Mouse (Mus musculus): ENCODE measurements at regions not wholly inside any gene's neighbourhood (a gene's known extent, or its start where the extent isn't known, plus 50 kb on each side); places are given as distances from the start of the nearest gene placed in this dataset.

DNA sequence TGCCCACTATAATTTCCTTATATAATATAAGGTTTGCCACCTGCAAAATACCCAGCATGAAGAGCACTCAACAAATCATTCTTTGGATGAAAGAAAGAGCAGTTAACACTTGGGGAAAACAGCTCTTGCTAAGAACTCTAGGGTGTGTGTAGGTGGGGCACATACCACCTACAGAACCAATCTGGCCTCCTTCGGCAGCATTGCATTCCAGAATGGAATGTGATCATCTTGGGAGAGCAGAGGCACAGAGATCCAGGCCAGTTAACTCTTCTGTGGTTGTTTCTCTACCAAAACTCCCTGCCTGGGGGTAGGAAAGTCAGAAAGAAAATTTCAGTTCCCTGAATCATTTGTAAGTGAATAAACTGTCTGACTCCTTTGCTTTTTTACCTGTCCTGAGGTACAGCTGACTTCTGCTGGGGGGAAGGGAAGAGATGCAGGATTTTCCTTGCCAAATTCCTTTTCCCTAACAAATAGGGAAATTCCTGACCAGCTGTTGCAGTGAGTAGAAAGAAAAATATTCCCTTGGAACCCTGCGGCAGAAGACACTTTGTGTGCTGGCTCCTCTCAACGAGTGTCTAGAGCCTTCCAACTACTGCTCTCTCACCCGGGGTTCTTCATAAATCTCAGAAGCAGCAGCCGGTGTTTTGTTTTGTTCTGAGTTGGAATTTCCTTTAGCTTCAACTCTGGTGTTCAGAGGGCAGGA, 112.8 kb upstream of the Frmd6 start:
- DNase-seq (ENCODE audit: low read depth, low spot score): peak; percentile 85

DNA sequence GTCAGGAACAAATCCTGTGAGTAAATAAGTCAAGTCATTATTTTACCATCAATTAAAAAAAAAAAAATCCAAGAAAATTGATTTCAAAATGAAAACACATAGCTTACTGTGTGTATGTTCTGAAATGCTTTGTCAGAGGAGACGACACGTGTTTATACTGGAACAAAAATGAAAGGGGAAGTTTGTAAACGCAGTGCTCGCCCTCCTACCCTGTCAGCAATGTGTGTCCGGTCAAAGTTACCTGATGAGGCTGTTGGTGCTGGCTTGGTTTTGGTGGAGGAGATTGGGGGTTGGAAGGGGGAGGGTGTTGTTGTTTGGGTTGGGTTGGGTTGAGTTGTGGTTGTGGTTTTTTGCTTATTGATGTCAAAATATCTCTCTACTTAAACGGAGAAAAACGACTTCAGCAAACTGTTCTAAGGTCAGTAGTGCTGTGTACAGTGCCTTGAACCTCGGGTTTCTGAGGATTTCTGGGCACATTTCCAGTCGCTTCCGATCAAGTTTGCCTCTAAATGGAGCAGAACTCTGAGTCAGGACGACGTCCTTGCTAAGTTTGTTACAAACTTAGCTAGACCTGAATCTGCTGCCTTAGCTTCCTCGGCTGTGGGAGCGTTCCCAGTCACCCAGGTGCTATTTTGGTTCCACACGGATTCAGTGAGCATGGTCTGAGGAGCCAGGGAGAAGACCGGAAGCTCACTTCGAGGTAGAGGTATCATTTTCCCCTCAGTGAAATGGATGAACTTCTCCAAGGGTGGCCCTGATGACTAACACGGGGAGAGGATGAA, 111.6 kb upstream of the Frmd6 start:
- DNase-seq (ENCODE audit: low read depth, low spot score): no peak

DNA sequence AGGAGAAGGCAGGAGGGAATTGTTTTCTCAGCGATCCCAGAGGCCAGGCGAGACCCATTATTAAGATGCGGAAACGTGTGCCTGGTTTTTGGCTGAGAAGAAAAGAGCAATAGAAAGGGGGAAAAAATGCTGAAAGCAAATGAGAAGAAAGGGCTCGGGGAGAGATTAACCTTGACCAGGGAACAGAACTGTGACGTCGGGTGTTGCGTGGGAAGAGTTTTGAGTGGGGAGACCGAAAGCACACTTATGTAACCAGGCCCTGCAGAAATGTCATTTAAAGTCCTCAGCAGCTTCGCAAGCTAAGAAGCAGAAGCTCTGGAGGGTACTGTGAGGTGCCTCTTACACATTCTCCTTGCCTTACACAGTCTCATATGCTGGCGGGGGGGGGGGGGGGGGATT, 111.0 kb upstream of the Frmd6 start:
- DNase-seq (ENCODE audit: low read depth, low spot score): no peak

DNA sequence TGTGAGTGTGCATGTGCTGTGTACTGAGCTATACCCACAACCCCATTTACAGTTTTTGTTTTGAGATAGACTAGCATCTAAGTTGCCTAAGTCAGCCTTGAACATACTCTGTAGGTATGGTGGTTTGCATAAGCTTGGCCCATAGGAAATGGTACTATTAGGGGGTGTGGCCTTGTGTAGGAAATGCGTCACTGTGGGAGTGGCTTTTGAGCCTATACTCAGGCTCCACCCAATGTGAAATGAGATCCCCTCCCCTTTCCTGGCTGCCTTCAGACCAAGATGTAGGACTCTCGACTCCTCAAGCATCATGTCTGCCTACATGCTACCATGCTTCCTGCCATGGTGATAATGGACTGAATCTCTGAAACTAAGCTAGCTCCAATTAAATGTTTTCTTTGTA, 109.5 kb upstream of the Frmd6 start:
- DNase-seq (ENCODE audit: low read depth, low spot score): peak; percentile 57

DNA sequence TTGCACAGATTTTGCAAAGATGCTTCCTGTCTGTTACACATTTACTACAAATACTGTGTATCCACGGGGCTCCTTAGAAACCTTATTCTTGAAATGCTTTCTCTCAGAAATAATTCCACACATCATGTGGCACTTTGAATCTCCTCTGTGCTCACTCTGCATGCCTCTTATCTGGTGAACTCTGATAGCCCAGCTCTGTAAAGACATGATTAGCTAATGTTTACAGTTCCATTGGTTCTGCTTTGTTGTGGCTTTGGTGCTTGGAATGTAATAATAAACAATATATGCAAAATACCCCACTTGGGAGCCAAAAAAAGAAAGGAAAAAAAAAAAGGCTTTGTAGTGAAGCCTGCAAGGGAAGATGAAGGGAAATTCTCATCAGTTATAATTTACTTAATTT, 106.7 kb upstream of the Frmd6 start:
- DNase-seq (ENCODE audit: low read depth, low spot score): no peak

DNA sequence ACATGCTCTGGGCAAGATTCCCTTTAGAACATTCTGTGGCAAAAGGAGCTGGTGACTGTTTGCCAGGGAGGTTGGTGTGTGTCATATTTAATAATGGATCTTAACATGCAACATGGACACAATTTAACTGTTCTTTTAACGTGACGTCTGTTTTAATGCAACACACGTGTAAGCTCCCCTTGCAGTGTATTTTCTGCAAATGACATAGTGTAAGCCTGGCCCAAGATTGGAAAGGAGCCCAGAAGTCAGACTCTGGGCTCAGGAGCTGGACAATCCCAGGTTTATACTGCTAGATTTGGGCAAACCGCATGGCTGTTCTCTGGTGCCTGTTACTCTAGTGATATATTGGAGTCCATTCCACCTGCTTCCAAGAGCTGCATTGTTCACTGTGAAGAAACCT, 106.1 kb upstream of the Frmd6 start:
- DNase-seq (ENCODE audit: low read depth, low spot score): no peak

DNA sequence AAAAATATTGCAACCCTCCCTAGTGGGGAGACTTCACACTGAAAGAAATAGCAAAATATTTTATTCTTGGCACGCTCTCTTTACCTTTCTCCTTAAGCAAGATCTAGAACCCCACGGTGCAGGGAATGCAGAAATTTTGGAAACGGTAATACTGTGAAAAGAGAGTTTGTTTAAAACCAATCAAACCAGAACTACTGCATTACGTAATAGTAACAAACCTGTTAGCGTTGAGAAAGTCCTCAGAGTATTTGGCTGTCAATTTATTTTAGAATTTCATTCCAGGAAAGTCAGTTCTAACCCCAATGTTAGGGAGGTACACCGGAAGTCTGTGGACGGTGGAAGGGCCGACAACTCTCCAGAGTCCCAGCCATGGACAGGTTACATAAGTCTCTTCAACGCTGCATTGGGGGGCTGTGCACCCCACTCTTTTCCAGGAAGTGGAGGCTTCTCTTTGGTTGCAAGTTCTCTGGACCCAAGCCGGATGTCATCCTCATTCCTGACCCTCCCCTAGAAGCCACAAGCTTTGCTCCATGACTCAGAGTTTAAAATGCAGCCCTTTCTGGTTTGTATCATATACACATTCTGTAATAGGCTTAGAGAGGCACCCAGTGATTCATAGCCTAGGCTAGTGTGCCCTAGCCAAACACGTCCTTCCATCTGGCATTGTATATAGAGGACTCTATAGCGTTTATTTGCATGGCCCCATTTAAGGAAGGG, 105.0 kb upstream of the Frmd6 start:
- DNase-seq (ENCODE audit: low read depth, low spot score): no peak

DNA sequence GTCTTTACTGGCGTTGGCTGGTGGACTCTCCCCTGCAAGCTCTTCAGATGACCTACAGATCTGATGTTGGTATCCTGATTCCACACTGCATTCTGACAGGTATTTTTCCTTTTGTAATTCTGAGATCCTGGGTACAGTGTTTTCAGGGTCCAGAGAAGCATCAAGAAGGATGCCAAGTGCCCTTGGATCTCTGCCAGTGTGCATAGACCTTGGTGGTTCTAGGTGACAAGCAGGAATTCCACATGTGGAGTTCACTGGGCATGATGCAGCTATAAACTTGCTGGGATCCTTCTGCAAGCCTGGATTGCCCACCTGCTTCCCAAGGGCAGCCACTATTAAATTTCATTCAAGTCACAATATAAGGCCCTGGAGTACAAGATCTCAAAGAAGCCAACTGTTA, 100.0 kb upstream of the Frmd6 start:
- DNase-seq (ENCODE audit: low read depth, low spot score): no peak

DNA sequence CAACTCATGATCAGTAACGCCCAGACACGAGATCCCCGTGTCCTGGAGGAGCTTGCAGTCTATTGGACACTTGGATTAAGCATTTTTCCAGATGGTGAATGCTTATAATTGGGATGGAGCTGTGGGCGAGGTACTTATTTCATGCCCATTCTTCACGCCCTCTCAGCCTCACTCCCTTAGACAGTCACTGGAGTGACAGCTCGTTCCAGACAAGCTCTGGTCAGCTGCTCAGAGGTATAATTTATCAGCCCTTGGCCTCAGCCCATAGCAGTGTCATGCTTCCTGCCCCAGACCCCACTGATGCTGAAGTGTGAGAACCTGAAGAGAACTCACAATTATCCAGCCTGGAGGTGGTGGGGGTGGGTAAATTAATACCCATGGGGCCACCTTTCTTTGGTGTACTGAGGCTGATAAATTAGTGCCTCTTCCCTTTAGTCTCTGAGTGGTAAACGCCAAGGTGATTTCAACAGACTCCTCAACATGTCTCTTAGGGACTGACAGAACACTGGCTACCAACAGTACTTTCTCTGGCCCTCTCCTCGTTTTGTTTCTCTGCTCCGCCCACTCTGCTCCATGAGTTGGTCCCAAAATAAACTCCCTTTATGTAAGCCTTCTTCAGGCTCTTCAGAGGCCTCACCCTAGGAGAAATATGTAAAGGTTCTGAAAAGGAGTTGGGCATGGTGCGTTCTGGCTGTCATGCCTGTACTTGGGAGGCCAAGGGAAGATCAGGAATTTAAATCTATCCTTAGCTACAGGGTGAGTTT, 97.6 kb upstream of the Frmd6 start:
- DNase-seq (ENCODE audit: low read depth, low spot score): no peak

DNA sequence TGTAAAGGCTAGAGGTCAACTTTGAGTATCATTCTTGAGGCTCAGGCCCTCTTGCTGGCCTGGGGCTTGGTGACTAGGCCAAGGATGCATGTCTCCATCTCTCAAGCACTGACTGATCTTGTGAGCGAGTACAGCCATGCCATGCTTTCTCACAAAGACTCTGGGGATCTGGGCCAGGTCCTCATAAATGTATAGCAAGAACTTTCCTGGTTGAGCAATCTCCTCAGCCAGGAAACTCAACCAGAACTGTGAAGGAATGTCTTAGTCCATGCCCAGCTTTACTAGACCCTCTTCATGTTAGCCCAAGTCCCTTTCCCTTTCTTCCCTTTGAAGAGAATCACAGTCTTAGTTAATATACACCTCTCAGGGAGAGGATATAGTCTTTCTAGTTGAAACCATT, 96.9 kb upstream of the Frmd6 start:
- no peak for DNase-seq (ENCODE audit: low read depth, low spot score)

DNA sequence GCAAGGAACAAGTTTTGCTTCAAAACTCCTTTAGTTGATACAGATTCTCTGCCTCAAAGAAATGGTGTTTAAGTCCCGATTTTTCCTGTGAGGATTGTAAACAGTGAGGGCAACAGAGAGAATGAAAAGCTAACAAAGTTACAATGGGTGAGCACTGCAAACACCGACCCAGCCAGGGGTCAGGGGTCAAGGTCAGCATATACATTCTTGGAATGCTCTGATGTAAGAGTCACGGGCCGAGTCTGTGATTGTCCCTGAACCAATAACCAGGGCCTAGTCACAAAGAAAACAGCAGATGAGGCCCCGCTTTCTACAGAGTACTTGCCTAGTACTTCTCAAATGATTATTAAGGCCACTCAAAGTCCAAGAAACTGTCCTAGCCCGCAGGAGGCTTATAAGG, 95.4 kb upstream of the Frmd6 start:
- DNase-seq (ENCODE audit: low read depth, low spot score): peak; percentile 72

DNA sequence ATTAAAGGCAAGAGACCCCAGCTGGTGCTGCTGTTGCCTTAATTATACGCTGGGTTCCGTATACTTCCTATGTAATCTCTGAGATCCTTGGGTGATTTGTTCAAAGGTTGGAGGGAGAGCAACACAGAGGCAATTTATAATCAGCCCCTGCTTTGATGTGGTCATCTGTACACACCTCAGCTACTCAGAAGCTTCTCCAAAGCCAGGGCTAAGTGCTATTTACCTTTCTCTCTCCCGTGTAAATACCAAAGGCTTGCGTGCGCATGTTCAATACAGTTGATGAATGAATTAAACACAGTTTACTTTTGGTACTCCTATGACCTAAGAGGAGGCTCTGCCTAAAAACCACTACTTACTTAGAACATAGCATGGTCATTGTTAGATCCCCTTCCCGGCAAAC, 93.8 kb upstream of the Frmd6 start:
- no peak for DNase-seq (ENCODE audit: low read depth, low spot score)

DNA sequence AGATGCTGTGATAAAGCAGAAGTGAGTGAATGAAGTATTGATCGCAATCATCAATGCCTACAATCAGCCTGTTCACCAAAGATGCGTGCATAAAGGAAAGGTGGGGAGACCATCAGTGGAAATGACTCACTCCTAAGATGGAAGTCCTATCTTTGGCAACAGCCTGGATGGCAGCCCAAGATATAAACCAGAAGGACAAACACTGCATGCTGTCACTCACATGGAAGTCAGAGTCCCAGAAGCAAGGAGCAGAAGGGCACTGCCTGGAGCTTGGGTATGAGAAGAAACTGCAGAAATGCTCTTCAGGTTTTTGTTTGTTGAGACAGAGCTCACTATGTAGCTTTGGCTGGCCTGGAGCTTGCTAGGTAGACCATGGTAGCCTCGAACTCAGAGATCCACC, 92.7 kb upstream of the Frmd6 start:
- DNase-seq (ENCODE audit: low read depth, low spot score): no peak

DNA sequence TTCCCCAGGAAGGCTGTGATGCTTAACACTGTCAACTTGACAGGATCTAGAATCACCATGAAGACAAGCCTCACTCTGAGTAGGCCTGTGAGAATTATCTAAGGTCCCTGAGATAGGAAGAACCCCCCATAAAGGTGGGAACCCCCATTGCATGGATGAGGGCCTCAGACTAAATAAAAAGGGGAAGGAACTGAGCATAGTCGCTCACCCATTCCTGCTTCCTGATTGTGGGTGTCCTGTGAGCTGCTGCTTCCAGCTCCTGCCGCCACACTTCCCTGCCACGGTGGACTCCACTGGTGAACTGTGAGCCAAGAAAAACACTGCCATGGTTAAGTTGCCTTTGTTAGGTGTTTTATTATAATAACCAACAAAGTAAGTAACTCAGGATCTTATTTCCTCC, 86.8 kb upstream of the Frmd6 start:
- DNase-seq (ENCODE audit: low read depth, low spot score): no peak

DNA sequence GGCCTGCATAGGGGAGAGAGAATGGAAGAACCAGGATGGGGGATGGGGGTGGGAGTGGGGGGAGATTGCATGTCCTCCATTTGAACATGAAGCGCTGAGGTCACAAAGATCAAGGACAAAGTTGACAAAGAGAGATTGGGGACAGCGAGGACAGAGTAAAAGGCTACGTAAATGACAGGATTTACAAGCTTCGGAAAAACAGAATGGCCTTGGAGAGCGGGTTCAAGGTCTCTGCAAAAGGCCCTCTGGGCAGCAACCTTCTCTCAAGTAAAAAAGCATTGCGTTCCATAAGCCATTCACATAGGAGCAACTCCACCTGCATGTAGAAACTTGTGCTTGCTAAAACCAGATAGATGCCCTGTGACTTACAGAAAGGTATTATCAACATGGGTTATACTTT, 86.0 kb upstream of the Frmd6 start:
- no peak for DNase-seq (ENCODE audit: low read depth, low spot score)

DNA sequence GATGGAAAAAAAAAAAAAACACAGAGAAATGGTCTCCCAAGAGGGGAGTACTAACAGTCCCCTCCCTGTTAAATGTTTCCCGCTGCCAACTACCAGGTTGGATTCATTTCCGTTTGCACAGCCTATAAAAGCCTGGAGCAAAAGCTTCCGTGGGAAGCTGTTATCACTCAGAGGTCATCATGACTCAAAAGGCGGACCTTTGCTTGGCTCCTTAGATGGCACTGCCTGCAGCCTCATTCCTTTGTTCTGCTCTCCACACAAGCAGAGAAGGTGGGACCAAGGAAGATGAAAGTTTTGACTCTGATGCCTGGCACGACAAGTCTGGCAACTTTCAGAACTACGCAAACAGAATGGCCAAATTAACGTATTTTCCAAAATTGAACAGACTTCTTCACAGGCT, 85.5 kb upstream of the Frmd6 start:
- DNase-seq (ENCODE audit: low read depth, low spot score): no peak

DNA sequence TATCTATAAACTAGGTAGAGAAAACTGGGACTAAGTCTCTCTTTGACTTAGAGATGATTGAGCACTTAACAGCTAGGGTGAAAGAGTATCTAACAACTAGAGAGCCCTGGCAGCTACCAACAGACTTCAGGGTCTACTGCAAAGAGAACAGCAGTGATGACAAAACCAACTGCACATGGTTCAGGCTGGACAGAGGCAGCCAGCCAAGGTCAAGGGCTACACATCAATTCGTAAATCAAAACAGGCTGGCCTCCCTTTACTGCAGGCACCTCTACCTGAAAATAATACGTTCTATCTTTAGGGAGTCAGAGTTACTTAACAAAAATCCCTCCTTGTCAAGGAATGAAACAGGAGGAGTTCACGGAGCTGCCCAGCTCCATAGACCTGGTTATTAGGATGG, 82.5 kb upstream of the Frmd6 start:
- no peak for DNase-seq (ENCODE audit: low read depth, low spot score)

DNA sequence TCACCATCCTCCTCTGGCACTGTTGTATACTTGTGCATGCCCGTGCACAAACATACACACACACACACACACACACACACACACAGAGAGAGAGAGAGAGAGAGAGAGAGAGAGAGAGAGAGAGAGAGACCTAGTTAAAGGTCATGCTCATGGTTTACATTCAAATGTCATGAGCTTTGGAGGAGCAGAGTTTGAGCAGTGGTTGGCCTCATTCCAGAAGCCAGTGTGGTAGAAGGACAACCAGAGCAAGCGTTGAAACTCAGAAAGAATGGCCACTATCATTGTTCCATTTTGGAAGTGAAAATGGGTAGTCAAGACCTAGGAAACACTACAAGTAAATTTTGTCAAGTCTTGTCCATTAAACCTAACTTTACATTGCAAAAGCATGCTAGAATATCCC, 79.6 kb upstream of the Frmd6 start:
- no peak for DNase-seq (ENCODE audit: low read depth, low spot score)

DNA sequence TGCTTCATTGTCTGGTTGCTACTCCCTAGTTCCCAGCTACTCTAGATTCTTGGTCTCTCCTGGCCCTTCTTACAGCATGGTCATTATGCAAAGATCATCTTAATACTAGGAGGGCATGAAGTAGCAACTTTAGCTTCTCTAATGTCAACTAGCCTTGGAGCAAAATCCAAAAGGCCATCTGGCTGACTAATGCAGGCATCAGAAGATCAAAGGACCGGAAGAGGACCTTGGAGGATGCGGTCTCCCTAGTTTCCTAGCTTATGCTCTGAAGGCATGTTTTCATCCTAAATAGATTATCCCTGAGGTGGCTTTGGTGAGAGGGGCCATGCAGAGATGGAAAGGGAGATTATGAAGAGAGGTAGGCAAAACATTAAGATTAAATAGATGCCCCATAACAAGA, 75.7 kb upstream of the Frmd6 start:
- DNase-seq (ENCODE audit: low read depth, low spot score): no peak

DNA sequence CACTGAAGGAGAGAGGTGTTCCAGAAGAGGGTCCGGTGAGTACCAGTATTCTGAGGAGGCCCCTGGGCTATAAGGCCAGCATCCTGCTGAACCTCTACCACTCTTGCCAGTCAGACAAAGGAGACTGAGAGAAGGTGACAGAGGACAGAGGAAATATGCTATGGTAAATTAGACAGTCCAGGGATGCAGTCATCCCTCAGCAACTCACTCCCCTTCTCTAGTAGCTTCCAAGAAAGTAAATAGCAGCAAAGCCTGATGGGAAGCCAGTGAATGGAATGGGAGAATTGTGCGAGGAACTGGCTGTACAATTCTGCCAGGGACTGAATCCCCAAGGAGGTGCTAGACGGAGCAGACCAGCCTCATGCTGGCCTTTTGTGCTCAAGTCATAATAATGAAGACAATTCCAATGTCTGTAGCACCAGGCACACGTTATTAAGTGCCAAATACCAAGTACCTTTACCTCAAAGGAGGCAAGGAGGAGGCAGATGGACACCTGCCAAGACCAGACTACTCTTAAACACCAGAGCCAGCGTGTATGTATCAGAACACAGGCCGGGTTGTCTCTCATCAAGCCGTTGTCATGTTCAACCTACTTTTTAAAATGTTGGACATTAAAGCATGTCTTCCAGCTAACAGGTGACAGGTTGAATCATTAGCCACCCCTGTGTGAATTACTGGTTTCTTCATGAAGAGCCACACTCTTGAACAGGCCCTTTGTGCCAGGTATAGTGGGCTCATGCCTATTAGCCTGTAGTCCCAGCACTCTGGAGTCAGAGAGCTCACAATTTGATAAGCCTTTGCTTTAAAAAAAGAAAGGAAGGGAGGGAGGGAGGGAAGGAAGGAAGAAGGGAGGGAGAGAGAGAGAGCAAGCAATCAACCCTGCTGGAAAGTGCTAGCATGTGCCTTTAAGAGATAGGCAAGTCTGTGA, 74.4 kb upstream of the Frmd6 start:
- DNase-seq (ENCODE audit: low read depth, low spot score): no peak
